Mouse (Mus musculus): Measurements from ENCODE around the gene Nfic. TPM values are rescaled to one million over a fixed set of nuclear protein-coding genes. Genes with fewer than 3 reads are reported as not detected.
A peak's percentile ranks its signal among the peaks of the same experiment; 100 is the strongest.

Nfic gene
- polyA plus RNA-seq, 2 experiments: 38.1 to 98.9 TPM

- no peak for DNase-seq (ENCODE audit: low spot score)
- H3K4me2 ChIP-seq (replicated peaks; ENCODE audit: low read depth, low read length, severe bottlenecking): peak overlapping the region; percentile 32; the same call in 1 of the 2 replicates
- peaks cover 18% of the 10 kb centered on the region for H3K4me1 ChIP-seq (ENCODE audit: control insufficient read depth, insufficient read depth, low read length)
- H3K9me3 ChIP-seq (ENCODE audit: control insufficient read depth, low read length): no peaks in the 10 kb centered on the region
- no peaks in the 10 kb centered on the region for H3K36me3 ChIP-seq (ENCODE audit: control insufficient read depth, insufficient read depth, low read length)
- no peak for TF ChIP-seq POLR2A (IDR thresholded peaks at IDR 0.05; ENCODE audit: borderline replicate concordance, extremely low read depth, insufficient read depth, insufficient read length)
- H3K27ac ChIP-seq (replicated peaks; ENCODE audit: low read depth, low read length): no peak overlapping the region
- 0 out of 2 replicates have a peak overlapping the region, but pooled peaks have one; percentile 20 for H3K4me3 ChIP-seq (replicated peaks; ENCODE audit: low read length)
- no peak for ATAC-seq (ENCODE audit: low FRiP score, low read depth)
- no peak overlapping the region for H3K9ac ChIP-seq (ENCODE audit: low read depth, low read length, severe bottlenecking)
- 0 out of 2 replicates have a peak, but pooled peaks cover 4% of the 10 kb centered on the region for H3K27me3 ChIP-seq (ENCODE audit: control insufficient read depth, insufficient read depth, low read length)
- 65% methylated on average over 21 of the region's 21 CpGs for WGBS
Observed at GRCm38 (mm10) chr10:81432169-81432867, 23.1 kb downstream of the Nfic start.

GRCm38 (mm10) chr10:81431526-81432168 is 23.8 kb downstream of the Nfic start:
- Histone ChIP-seq H3K4me1 (ENCODE audit: control insufficient read depth, insufficient read depth, low read length) (peaks cover 20% of the 10 kb centered on the region), H3K36me3 (ENCODE audit: control insufficient read depth, insufficient read depth, low read length) (no peaks in the 10 kb centered on the region), H3K4me3 (replicated peaks; ENCODE audit: low read length) (peak overlapping the region; percentile 77), H3K27ac (replicated peaks; ENCODE audit: low read depth, low read length) (no peak overlapping the region), H3K4me2 (replicated peaks; ENCODE audit: low read depth, low read length, severe bottlenecking) (peak overlapping the region; percentile 75), H3K9ac (ENCODE audit: low read depth, low read length, severe bottlenecking) (no peak overlapping the region), H3K27me3 (ENCODE audit: control insufficient read depth, insufficient read depth, low read length) (0 out of 2 replicates have a peak, but pooled peaks cover 4% of the 10 kb centered on the region), H3K9me3 (ENCODE audit: control insufficient read depth, low read length) (no peaks in the 10 kb centered on the region)
- WGBS: 19% methylated on average over 15 of the region's 15 CpGs
- TF ChIP-seq POLR2A (IDR thresholded peaks at IDR 0.05; ENCODE audit: borderline replicate concordance, extremely low read depth, insufficient read depth, insufficient read length): no peak
- ATAC-seq (ENCODE audit: low FRiP score, low read depth) (no peak), DNase-seq (ENCODE audit: low spot score) (no peak)

- Histone ChIP-seq H3K27me3 (ENCODE audit: control insufficient read depth, insufficient read depth, low read length) (0 out of 2 replicates have a peak, but pooled peaks cover 4% of the 10 kb centered on the region), H3K4me2 (replicated peaks; ENCODE audit: low read depth, low read length, severe bottlenecking) (peak overlapping the region; percentile 75), H3K36me3 (ENCODE audit: control insufficient read depth, insufficient read depth, low read length) (no peaks in the 10 kb centered on the region), H3K27ac (replicated peaks; ENCODE audit: low read depth, low read length) (peak overlapping the region; percentile 85), H3K4me1 (ENCODE audit: control insufficient read depth, insufficient read depth, low read length) (peaks cover 21% of the 10 kb centered on the region), H3K4me3 (replicated peaks; ENCODE audit: low read length) (peak overlapping the region; percentile 77), H3K9ac (ENCODE audit: low read depth, low read length, severe bottlenecking) (peak overlapping the region; percentile 81), H3K9me3 (ENCODE audit: control insufficient read depth, low read length) (no peaks in the 10 kb centered on the region)
- TF ChIP-seq POLR2A (IDR thresholded peaks at IDR 0.05; ENCODE audit: borderline replicate concordance, extremely low read depth, insufficient read depth, insufficient read length): no peak
- ATAC-seq (ENCODE audit: low FRiP score, low read depth) (peak; percentile 23), DNase-seq (ENCODE audit: low spot score) (no peak)
- 2% methylated on average over 21 of the region's 70 CpGs for WGBS
Observed at GRCm38 (mm10) chr10:81430831-81431525, 24.5 kb downstream of the Nfic start.

- TF ChIP-seq POLR2A (IDR thresholded peaks at IDR 0.05; ENCODE audit: borderline replicate concordance, extremely low read depth, insufficient read depth, insufficient read length): no peak
- WGBS: under 1% methylated on average over 28 of the region's 89 CpGs
- DNase-seq (ENCODE audit: low spot score) (peak; percentile 57), ATAC-seq (ENCODE audit: low FRiP score, low read depth) (peak; percentile 42)
- 0 out of 2 replicates have a peak, but pooled peaks cover 4% of the 10 kb centered on the region for H3K27me3 ChIP-seq (ENCODE audit: control insufficient read depth, insufficient read depth, low read length)
- H3K27ac ChIP-seq (replicated peaks; ENCODE audit: low read depth, low read length): peak overlapping the region; percentile 85
- H3K9me3 ChIP-seq (ENCODE audit: control insufficient read depth, low read length): no peaks in the 10 kb centered on the region
- peak overlapping the region; percentile 81 for H3K9ac ChIP-seq (ENCODE audit: low read depth, low read length, severe bottlenecking)
- peak overlapping the region; percentile 77 for H3K4me3 ChIP-seq (replicated peaks; ENCODE audit: low read length)
- peak overlapping the region; percentile 75 for H3K4me2 ChIP-seq (replicated peaks; ENCODE audit: low read depth, low read length, severe bottlenecking)
- no peaks in the 10 kb centered on the region for H3K36me3 ChIP-seq (ENCODE audit: control insufficient read depth, insufficient read depth, low read length)
- H3K4me1 ChIP-seq (ENCODE audit: control insufficient read depth, insufficient read depth, low read length): peaks cover 27% of the 10 kb centered on the region
Observed at GRCm38 (mm10) chr10:81430141-81430830, 25.1 kb downstream of the Nfic start.
